Mouse (Mus musculus) urinary bladder, adult 18-20 months (tissue): Measurements from ENCODE around the gene Zfp36.
"Not testable (repeated sequence)": the region's sequence is repeated elsewhere in the genome, so short reads cannot be mapped to it uniquely, and the experiment has no call there.

Experiments used
- DNase-seq, 2 experiments: peaks; one replicate each; pipeline ENCODE4 v3.0.0; 2022; ENCODE audit warnings: low spot score in 2 of 2, mixed read lengths in 2 of 2

The Zfp36 gene

DNA sequence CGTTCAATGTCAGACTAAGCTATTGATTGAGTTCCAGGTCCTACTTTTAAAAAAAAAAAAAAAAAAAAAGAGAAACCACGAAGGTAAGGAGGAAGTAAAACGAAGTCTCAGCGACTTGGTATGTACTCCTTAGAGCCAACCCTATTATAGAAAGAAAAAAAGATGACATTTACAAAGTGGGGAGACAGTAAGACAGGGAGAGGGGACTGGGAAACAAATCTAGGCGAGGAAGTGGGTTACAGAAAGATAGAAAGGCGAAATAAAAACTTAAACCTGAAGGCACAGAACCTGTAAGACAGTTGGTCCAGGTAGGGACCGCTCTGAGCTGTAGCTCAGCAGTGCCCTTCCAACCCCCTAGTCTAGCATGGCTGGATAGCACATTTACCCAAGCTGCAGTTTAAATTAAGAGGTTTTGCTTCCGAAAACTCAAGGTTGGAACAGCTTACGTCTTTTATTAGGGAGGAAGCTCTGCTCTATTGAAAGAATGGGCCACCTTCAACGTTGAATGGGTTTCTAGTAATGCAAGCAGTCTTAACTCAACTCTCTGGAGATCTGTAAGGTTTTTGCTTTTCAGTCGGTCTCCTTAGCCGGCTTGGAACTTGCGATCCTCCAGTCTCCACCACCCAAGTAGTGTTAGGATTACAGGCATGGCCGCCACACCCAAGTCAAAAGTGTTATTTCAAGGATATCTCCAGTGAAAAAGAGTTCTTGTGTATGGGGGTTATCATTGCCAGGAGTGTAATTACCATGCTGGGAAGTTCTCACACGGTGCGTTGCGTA is at the start of gene Zfp36:
TSS of gene Zfp36 (minus strand) at position 17 of the 780 bp plus-strand sequence.
- DNase-seq = no peak

- DNase-seq = no peak
These were observed 47.7 kb upstream of the Zfp36 start for GRCm38 (mm10) chr7:28427738-28428137.

GRCm38 (mm10) chr7:28423018-28423417 is 43.0 kb upstream of the Zfp36 start:
- DNase-seq = no peak

DNA sequence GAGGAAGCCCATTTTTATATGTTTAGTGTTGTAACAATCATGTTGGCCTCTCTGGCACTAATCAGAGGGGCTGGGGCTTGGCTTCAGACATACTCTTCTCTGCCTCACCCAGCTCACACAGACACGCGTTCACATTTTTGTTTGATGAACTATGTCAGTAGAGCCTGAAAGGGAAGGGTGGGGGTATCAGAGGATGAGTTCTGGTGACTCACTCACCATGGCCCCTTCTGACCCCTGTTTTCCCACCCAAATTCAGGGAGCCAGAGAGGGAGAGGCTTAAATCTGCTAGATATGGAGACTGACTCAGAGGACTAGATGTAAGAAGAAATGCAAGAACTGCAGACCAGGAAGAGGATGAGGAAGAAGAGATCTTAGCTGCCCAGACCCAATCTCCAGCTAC is 39.4 kb upstream of the Zfp36 start:
- no peak for DNase-seq

DNA sequence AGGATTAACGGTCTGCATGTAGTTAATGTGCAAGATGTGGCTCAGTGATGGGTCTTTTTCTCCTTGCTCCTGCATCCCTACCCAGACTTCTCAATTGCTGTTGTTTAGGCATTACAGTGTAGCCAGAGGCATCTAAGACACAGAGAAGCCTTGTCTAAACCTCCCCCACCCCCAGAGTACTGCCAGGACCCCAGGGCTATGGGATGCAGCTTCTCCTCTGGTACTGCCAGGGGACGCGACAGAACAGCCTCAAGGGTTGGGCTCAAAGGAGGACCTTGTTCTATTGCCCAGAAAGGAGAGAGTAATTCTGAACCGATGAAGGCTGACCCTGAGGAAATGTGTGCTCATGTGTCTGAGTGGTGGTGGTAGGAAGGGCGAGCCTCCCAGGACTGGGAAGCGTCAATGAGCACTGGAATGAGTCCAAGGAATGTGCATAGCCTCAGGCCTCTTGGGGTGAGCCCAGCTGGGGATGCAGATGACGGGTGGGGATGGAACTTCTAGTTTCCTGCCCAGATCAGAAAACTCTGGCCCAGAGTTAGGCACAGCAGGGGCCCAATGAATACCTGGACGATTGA is 38.1 kb upstream of the Zfp36 start:
- peak in 1 of 2 experiments; percentile 52 for DNase-seq

DNA sequence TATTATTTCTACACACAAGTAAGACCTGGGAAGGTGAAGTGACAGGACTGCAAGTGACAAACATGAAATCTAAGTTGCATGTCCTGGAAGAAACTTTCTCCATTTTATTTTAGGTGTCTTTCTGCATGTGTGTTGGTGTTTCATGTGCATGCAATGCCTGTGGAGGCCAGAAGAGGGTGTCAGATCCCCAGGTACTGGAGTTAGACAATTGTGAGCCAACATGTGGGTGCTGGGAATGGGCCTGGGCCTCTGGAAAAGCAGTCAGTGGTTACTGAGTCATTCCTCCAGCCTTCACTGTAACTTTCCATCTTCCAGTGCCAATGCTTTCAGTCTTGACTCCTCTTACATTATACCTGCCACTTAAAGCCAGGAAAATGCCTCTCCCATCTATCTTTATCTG is 37.3 kb upstream of the Zfp36 start:
- DNase-seq = no peak

GRCm38 (mm10) chr7:28412826-28413225 is 32.8 kb upstream of the Zfp36 start:
- DNase-seq = no peak

GRCm38 (mm10) chr7:28410841-28411475 is 30.9 kb upstream of the Zfp36 start:
- peak in 1 of 2 experiments; percentile 63 for DNase-seq

DNA sequence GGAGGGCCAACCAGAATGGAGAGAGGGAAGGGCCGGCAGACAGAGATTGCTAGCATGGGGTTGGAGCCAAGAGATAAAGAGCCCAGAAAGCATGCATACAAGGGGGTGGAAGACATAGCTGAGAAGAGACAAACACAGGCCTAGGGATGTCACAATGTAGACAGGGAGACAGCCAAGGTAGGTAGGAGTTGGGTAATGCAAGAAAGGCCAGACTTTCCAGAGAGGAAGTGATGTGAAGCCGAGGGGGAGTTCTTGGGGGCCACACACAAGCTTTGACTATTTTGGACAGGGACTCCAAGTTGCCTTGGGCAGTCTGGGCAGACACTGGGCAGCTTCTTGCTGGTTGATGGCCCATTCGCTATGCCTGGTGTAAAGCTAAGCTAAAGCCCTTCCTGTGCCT is 21.9 kb upstream of the Zfp36 start:
- no peak for DNase-seq

DNA sequence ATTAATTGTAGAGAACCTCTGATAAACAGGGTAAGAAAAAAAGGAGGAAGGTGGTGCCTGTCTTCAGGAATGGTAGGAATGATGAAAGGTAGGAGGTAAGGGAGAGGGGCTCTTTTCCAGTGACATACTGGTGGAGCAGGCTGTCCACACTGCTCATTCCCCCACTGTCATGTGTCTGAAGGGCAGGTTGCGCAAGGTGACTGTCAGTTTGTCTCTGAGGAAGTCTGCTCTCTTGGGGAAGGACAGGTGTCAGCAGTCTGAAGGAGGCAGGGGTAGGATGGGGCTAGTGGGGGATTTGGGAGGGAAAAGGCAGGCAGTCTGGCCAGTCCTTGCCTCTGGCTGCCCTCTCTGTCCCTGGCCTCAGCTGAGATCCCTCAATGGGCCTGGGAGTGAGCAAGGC is 21.0 kb upstream of the Zfp36 start:
- DNase-seq = no peak

GRCm38 (mm10) chr7:28398696-28399340 is 18.8 kb upstream of the Zfp36 start:
- DNase-seq = no peak

GRCm38 (mm10) chr7:28398000-28398399 is 17.9 kb upstream of the Zfp36 start:
- DNase-seq = no peak

GRCm38 (mm10) chr7:28395425-28395824 is 15.4 kb upstream of the Zfp36 start:
- DNase-seq = no peak

DNA sequence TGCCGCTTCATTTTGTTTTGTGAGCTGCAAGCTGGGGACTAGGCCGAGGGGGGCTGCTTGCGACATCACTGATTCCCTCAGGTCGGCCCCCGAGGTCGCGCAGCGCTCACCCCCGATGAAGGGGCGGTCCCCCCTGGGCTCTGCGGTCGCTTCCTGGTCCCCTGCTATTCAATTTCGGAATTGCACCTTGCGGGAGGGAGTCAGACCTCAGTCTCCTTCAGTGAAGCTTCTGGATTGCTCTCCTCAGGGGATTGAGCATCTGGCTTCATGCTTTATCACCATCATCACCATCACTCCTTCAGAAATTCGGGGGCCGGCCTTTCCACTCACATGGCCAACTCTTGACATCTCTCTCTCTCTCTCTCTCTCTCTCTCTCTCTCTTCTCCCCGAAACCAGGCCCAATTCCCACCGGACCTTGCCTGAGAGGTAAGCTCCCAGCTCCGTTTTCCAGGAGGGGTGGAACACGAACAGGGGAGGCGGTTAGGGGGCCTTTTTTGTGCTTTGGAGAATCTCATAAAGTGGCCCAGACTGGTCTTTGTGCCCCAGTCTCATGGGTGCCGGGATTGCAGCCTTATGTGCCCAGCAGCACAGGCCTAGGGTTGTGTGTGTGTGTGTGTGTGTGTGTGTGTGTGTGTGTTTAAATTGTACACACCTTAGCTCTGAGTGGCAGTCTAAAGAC is 13.4 kb upstream of the Zfp36 start:
- no peak for DNase-seq

- DNase-seq = peak; percentile 81 to 96
These were observed 12.6 kb upstream of the Zfp36 start, which contains the start of the genes Med29 and Paf1 for GRCm38 (mm10) chr7:28392429-28393271. Gene Med29 (minus strand): TSS chr7:28392708. Gene Paf1 (plus strand): TSS chr7:28392951.

GRCm38 (mm10) chr7:28390331-28390730 is 10.3 kb upstream of the Zfp36 start:
- DNase-seq = no peak

DNA sequence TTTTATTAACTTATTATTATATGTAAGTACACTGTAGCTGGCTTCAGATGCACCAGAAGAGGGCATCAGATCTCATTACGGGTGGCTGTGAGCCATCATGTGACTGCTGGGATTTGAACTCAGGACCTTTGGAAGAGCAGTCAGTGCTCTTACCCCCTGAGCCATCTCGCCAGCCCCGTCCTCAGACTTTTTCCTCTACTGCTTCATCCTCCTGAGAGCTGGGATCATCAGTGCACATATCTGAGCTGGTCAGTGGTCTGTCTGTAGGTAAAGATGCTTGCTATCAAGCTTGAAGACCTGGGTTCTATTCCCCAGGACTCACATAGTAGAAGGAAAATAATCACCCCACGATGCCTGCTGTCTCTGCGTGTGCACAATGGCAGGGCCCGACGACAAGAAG is 7.3 kb upstream of the Zfp36 start:
- DNase-seq = not testable (repeated sequence)

DNA sequence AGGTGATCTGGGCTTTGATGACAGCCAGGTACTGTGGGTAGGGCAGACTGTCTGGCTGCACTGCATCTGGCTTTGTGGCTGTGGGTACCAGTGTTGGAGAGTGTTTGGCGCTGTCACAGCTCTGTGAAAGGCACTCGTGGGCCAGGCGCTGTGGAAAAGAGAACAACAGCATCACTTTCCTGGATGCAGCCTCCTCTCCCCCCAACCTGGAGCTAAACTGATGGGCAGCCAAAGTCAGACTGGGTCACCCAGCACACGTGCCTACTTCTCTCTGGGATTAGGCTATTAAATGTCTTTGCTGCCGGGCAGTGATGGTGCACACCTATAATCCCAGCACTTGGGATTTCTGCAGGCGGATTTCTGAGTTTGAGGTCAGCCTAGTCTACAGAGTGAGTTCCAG is 6.8 kb upstream of the Zfp36 start:
- DNase-seq = not testable (repeated sequence)

GRCm38 (mm10) chr7:28386462-28386861 is 6.4 kb upstream of the Zfp36 start:
- DNase-seq = peak; percentile 68 to 69

GRCm38 (mm10) chr7:28386007-28386406 is 6.0 kb upstream of the Zfp36 start:
- no peak for DNase-seq

- no peak for DNase-seq
These were observed 5.1 kb upstream of the Zfp36 start for GRCm38 (mm10) chr7:28385196-28385595.
